Mouse (Mus musculus) left cerebral cortex, adult 8-10 months (tissue): ENCODE data around the gene Slc13a4. TPM values are rescaled to one million over a fixed set of nuclear protein-coding genes. Genes with fewer than 3 reads are reported as not detected.
A peak's percentile ranks its signal among the peaks of the same experiment; 100 is the strongest.

Experiments
- DNase-seq, 2 experiments: peaks; one replicate each; pipeline ENCODE4 v3.0.0; 2022; ENCODE audit warnings: low spot score in 2 of 2
- total RNA-seq, 4 experiments: library from RNA; stranded (reverse); gene quantifications; 2 replicates each; pipeline ENCODE4 v1.2.4; 2022

Slc13a4 gene
- total RNA-seq, 4 experiments from 2014 or later: 14.7 to 18.2 (median 17.8) TPM

GRCm38 (mm10) chr6:35303355-35303900, 4.5 kb downstream of the Slc13a4 start:
- DNase-seq: no peak

DNA sequence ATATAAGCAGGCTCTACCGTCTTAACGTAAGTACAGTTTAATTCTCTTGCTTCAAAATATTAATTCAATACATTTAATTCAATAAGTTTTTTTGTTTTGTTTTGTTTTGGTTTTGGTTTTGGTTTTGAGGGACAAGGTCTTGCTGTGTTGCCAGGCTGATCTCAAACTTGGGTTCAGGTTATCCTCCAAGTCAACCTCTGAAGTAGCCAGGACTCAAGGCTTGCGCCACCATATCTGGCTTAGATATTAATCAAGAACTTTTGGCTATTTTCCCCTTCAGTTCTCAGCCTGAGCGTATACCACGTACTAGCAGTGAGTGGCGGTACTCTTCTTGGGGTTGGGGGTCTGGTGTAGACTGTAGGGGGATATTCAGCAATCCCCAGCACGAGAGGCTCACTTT, 5.3 kb downstream of the Slc13a4 start:
- DNase-seq: no peak

- no peak for DNase-seq
Observed at GRCm38 (mm10) chr6:35298323-35298722, 9.6 kb downstream of the Slc13a4 start.

DNA sequence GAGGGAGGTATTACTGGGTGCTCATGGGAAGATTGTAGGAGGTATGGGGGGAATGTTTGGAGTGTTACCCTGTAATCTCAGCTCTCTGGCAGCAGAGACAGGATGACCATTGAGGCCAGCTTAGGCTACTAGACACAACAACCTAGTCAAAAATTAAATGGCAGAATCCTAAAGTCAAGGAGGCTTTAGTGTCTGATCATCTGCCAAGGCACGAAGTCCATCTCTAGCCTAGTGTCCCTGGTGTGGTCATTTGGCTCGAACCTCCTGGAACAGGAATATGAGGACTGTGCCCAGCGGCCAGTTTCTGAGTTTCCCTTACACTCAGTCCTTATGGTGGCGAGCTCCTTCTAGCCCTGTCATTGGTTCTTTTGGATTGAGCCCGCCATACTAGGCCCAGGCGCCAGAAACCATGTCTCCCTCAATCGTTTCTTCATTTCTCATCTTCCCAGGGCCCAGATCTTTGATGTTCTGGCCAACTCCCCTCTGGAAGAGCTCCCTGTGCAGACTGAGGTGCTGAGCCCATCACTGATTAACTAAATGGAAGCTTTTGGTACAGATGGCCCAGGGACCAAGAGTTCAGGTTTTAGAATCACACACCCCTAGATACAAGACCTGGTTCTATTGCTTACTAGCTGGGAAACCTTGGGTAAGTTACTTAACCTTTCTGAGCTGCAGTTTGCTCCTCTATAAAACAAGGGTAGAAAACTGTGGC, 10.3 kb downstream of the Slc13a4 start:
- no peak for DNase-seq

DNA sequence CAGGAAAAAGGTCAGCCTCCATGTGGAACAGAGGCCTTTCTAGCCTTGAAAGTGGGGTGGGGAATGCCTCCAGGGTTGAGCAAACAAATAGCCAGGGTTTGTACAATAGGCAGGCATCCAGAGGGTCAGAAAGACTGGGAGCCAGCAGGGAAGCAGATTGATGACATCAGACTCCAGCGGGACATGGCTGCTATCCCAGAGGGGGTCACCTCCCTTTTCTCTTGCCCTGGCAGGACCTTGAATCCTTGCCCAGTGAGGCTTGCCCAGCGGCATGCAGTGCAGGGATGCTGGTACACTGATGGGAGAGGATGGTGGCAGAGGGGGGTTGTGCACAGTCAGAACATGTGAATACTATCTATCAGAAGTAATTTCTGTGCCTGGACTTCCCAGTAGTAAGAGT, 10.9 kb downstream of the Slc13a4 start:
- DNase-seq: peak in 1 of 2 experiments; percentile 26

DNA sequence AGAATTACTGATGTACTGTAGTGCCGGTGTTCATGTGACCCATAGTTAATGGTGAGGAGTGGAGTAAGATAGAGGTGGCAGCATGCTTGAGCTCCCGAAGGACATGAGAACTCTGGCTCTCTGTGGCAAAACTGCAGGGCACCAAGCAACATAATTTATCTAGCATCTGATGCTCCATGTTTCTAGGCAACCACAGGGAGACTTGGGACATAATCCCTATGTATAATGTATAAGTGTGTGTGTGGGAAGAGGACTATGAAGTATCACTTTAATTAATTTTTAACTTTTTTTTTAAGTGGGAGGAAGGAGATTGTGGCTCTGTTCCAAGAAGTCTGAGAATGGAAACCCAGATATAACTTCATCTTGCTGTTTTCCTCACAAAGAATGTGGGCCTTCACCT, 13.0 kb downstream of the Slc13a4 start:
- no peak for DNase-seq

GRCm38 (mm10) chr6:35289676-35290075, 18.3 kb downstream of the Slc13a4 start:
- no peak for DNase-seq

DNA sequence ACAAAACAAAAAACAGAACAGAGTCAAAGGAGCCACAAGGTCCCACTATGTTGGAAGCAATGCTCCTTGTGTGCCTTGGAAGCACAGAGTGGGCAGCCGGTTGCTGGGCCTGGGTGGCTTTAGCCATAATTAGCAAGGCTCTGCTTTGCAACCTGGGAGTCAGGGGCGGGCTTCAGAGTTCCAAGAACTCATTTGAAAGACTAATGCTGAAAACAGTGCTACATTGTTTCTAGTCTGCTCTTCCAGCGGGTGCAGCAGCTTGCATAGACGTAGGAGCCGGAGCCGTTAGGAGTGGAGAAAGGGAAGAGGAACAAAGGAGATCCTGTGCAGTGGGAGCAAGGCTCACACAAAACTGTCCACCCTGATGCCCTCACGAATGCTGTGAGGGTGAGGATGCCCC, 19.0 kb downstream of the Slc13a4 start:
- no peak for DNase-seq

- peak; percentile 19 to 41 for DNase-seq
Observed at GRCm38 (mm10) chr6:35288114-35288761, 19.7 kb downstream of the Slc13a4 start.

DNA sequence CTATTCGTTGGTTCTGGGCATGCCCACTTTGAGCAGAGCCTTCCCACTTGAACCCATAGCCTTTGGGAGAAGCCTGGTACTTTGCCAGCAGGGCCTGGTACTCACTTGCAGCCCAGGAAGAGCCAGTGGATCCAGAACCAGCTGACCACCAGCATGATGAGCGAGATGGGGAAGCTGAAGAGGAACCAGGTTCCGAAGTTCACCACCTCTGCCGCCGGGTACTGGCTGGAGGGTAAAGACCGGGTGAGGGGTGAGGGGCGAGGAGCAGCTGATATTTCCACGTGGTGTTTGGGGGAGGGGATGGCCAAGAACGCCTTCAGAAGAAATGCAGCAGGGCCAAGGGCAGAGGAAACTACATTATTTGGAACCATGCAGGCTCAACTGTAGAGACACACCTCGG, 28.6 kb downstream of the Slc13a4 start:
- DNase-seq: no peak

DNA sequence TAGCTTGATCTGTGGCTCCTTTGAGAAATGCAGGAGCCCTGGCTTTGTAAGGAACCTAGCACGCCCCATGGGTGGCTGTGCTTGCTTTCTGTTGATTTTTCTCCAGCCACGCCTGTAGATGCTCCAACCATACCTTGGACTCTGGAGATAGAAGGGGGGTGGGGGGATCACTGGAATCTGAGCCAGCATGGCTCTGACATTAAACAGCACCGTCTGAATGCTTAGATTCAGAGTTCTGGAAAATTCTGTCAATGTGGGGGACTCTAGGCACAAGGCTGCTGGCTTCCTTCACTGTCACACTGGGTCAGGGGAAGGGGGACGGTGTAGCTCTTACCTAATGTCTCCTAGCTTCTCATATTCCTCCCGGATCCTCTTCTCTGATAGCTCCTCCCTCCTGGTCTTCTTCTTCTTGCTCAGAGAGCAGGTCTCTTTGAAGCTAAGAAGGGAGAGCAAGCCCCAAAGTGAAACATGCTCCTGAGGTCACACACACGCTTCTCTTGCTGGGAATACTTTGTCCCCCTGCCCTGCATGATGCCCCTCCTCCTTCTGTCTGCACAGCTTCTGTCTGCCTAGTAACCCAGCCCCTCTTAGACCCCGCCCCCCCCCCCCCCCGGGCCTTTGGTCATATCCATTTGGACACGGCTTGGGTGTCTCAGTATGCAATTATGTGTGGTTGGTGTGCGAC, 29.9 kb downstream of the Slc13a4 start:
- no peak for DNase-seq

- DNase-seq: no peak
Observed at GRCm38 (mm10) chr6:35273391-35274082, 34.4 kb downstream of the Slc13a4 start.

- DNase-seq: no peak
Observed at GRCm38 (mm10) chr6:35271868-35272765, 35.8 kb downstream of the Slc13a4 start.

GRCm38 (mm10) chr6:35271094-35271855, 36.7 kb downstream of the Slc13a4 start:
- no peak for DNase-seq

DNA sequence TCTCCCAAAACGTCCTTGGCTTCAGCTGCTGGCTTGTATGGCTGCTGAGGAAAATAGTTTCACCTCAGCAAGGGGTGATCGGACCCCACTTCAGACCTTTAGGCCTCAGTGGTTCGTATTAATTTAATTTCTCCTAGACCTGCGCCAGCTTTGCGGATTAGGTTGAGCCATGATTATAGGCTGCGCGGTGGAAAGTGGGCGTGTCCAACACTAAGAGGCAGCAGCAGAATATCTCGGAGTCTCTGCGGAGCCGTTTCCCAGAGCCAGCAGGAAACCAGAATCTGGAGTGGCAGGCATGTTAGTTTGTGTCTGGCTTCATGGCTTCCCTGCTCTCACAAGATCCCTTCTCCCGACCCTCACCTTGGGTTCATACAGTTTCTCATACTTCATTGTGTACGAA, 38.3 kb downstream of the Slc13a4 start:
- no peak for DNase-seq

- no peak for DNase-seq
Observed at GRCm38 (mm10) chr6:35268711-35269110, 39.2 kb downstream of the Slc13a4 start.

DNA sequence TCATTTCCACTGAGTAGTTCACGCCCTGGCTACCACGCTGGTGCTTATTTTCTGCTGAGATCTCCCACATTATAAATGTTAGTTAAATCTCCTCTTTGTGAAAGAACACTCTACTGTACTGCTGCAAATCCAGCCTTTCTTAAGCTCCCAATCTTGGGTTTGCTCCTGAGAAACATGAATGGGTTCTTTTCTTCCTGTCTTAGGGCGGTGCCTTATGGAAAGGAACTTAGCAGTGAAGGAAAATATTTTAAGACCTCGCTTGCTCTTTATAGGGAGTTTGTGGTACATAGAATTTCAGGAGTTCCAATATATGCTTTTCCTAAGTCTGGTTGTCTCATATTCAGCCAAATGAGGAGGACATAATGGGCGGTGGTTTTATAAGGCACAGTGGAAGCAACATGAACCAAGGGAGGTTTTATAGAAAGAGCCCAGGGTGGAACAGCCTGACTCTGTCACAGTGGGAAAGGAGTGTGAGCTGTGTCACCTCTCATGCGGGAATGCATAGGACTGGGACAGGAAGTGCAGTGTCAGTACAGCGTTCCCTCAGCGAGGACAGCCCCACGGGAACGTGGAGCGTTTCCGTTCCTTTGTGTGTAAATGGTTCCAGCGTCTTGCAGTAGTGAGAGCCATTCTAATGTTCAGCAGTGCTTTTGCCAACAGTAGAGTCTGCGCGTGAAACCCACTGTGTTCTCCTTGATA, 42.2 kb downstream of the Slc13a4 start:
- DNase-seq: no peak

DNA sequence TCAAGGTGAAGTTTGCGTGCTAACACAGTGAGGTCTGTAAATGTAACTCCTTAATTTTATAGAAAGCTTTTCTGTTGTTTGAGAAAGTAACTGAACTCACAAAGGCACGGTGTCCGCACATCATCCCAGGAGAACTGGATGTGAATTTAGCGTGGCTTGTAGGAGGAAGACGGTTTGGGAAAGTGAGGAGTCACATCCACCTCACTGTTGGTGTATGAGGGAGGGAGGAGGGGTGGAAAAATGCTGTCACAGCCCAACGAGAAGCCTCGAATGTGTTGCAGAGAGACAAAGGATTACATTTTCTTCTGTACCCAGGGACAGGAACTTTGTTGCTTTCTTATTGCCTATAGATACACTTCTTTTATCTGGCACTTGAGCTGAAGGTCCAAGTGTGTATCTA, 47.4 kb downstream of the Slc13a4 start:
- no peak for DNase-seq

DNA sequence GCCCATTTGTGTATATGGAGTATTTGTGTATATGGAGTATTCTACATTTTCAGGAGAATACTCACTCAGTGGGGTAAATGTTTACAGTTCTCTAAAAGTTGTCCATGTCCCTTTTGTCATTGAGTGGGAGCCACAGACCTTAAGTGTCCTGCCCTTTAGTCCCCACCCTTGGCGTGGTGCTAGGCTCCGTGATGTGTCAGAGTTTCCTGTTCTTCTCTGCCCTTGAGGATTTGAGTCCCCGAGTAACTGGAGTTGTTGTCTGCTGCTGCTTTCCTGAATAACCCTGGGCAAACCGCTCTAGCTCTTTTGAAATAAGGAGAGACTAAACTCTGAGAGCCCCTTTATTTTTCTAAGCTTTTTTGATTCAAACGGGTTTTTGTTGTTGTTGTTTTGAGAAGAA, 48.4 kb downstream of the Slc13a4 start:
- DNase-seq: no peak
